Mouse (Mus musculus) olfactory bulb, adult 2 months (tissue): ENCODE results near the gene Iqgap1.

Source experiments
- CTCF ChIP-seq: fragments of 200-500 bp; IDR thresholded peaks from 2 replicates; pipeline ENCODE4 v1.5.1; 2012; ENCODE audit warnings: low read depth, mild to moderate bottlenecking, low read length, moderate library complexity; ENCODE audit not compliant: insufficient read depth
- POLR2A ChIP-seq: fragments of 200-500 bp; IDR thresholded peaks from 2 replicates; pipeline ENCODE4 v1.6.1; 2012; ENCODE audit warnings: mild to moderate bottlenecking, low read depth, low read length, moderate library complexity; ENCODE audit not compliant: insufficient read depth

DNA sequence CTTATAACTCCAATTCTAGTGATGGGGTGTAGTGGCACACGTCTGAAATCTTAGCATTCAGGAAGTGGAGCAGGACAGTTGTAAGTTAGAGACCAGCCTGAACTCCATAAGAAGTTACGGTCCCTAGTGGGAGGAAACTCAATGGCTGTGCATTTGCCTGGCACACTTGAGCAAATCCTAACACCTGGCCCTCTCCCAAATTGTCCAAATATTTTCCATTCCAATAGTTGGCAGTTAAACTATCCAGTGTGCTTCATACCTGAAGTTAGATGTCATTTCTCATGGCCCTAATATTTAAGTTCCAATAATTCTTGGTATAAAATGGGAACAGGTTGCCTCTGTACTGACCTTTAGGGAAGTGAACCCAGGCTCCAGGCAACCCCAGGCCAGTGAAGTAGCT, 42.9 kb upstream of the Iqgap1 start:
- TF ChIP-seq CTCF = no peak
- no peak for TF ChIP-seq POLR2A
